Mouse (Mus musculus) effector memory CD4-positive, alpha-beta T cell, adult 7 months (primary cell): ENCODE data around the gene Spaca4. TPM values are rescaled to one million over a fixed set of nuclear protein-coding genes. Genes with fewer than 3 reads are reported as not detected.

ENCODE experiments used
- polyA plus RNA-seq: library from polyadenylated mRNA; unstranded; fragments of 100-300 nt; shearing (Covaris generic); gene quantifications from one replicate; pipeline ENCODE4 v1.2.1, GENCODE M21; 2017

Spaca4 gene
- not detected for polyA plus RNA-seq

GRCm38 (mm10) chr7:45725713-45726112 is at the start of gene Spaca4:
TSS of gene Spaca4 (minus strand) at chr7:45725813.

GRCm38 (mm10) chr7:45720413-45721233 is 5.0 kb downstream of the Spaca4 start, which contains the start of gene Fam83e:
TSS of gene Fam83e (plus strand) at chr7:45721212.

GRCm38 (mm10) chr7:45717918-45718297 is 7.7 kb downstream of the Spaca4 start, which contains the start of gene Sphk2:
TSS of gene Sphk2 (minus strand) at chr7:45718002.

GRCm38 (mm10) chr7:45715090-45715708 is 10.4 kb downstream of the Spaca4 start, which contains the start of gene Rpl18:
TSS of gene Rpl18 (plus strand) at chr7:45715457.

GRCm38 (mm10) chr7:45704730-45705442 is 20.7 kb downstream of the Spaca4 start, which contains the start of gene Dbp:
TSS of gene Dbp (plus strand) at chr7:45705088.

GRCm38 (mm10) chr7:45699523-45700141 is 26.0 kb downstream of the Spaca4 start, which contains the start of gene Car11:
TSS of gene Car11 (plus strand) at chr7:45699843.

GRCm38 (mm10) chr7:45693921-45694591 is 31.6 kb downstream of the Spaca4 start, which contains the start of gene Sec1:
TSS of gene Sec1 (minus strand) at chr7:45694402.

GRCm38 (mm10) chr7:45683396-45684050 is 42.1 kb downstream of the Spaca4 start, which contains the start of gene Ntn5:
TSS of gene Ntn5 (plus strand) at chr7:45684022.

Other genes starting within 250 kb of the Spaca4 start
- 1.3 TPM for gene Tulp2, start 243.9 kb downstream of the Spaca4 start, polyA plus RNA-seq
- gene Gm45808, start 239.0 kb downstream of the Spaca4 start, polyA plus RNA-seq = 0.89 TPM
- 0.80 TPM for gene Dhdh, start 237.0 kb downstream of the Spaca4 start, polyA plus RNA-seq
- gene Nucb1, start 215.4 kb downstream of the Spaca4 start, polyA plus RNA-seq = 218 TPM
- gene Ppp1r15a, start 199.5 kb downstream of the Spaca4 start, polyA plus RNA-seq = 751 TPM
- gene Plekha4, start 199.5 kb downstream of the Spaca4 start, polyA plus RNA-seq = 1.3 TPM
- gene Hsd17b14, start 170.9 kb downstream of the Spaca4 start, polyA plus RNA-seq = 2.0 TPM
- 38.0 TPM for gene Bcat2, start 155.7 kb downstream of the Spaca4 start, polyA plus RNA-seq
- gene Fgf21, start 110.3 kb downstream of the Spaca4 start, polyA plus RNA-seq = not detected
- gene Fut1, start 108.5 kb downstream of the Spaca4 start, polyA plus RNA-seq = 1.2 TPM
- gene Izumo1, start 104.0 kb downstream of the Spaca4 start, polyA plus RNA-seq = not detected
- not detected for gene Rasip1, start 98.3 kb downstream of the Spaca4 start, polyA plus RNA-seq
- 1.1 TPM for gene Mamstr, start 85.8 kb downstream of the Spaca4 start, polyA plus RNA-seq
- gene Fut2, start 59.4 kb downstream of the Spaca4 start, polyA plus RNA-seq = 0.89 TPM
- gene Ntn5, start 41.8 kb downstream of the Spaca4 start, polyA plus RNA-seq = not detected
- not detected for gene Sec1, start 31.4 kb downstream of the Spaca4 start, polyA plus RNA-seq
- 1.3 TPM for gene Car11, start 26.0 kb downstream of the Spaca4 start, polyA plus RNA-seq
- gene Dbp, start 20.7 kb downstream of the Spaca4 start, polyA plus RNA-seq = 7.4 TPM
- gene Rpl18, start 10.4 kb downstream of the Spaca4 start, polyA plus RNA-seq = 1,531 TPM
- gene Sphk2, start 7.8 kb downstream of the Spaca4 start, polyA plus RNA-seq = 17.9 TPM
- 0.57 TPM for gene Fam83e, start 4.6 kb downstream of the Spaca4 start, polyA plus RNA-seq
- gene Lmtk3, start 57.9 kb upstream of the Spaca4 start, polyA plus RNA-seq = 0.13 TPM
- 13.1 TPM for gene Sult2b1, start 58.9 kb upstream of the Spaca4 start, polyA plus RNA-seq
- gene Cyth2, start 88.8 kb upstream of the Spaca4 start, polyA plus RNA-seq = 153 TPM
- 0.46 TPM for gene Kcnj14, start 99.0 kb upstream of the Spaca4 start, polyA plus RNA-seq
- gene Grwd1, start 105.1 kb upstream of the Spaca4 start, polyA plus RNA-seq = 34.7 TPM
- 55.4 TPM for gene Kdelr1, start 147.0 kb upstream of the Spaca4 start, polyA plus RNA-seq
- 0.84 TPM for gene Grin2d, start 152.6 kb upstream of the Spaca4 start, polyA plus RNA-seq
- not detected for gene Syngr4, start 170.9 kb upstream of the Spaca4 start, polyA plus RNA-seq
- 3.7 TPM for gene Tmem143, start 171.1 kb upstream of the Spaca4 start, polyA plus RNA-seq
- gene Emp3, start 195.6 kb upstream of the Spaca4 start, polyA plus RNA-seq = 436 TPM
- gene Ccdc114, start 198.3 kb upstream of the Spaca4 start, polyA plus RNA-seq = 1.2 TPM